Mouse (Mus musculus): ENCODE results near the gene Prpsap1. TPM values are rescaled to one million over a fixed set of nuclear protein-coding genes. Genes with fewer than 3 reads are reported as not detected.
A peak's percentile ranks its signal among the peaks of the same experiment; 100 is the strongest.
"Not testable (repeated sequence)": the region's sequence is repeated elsewhere in the genome, so short reads cannot be mapped to it uniquely, and the experiment has no call there.

Gene Prpsap1
- total RNA-seq, 2 experiments from 2014 or later, result 25.1 to 29.4 TPM

DNA sequence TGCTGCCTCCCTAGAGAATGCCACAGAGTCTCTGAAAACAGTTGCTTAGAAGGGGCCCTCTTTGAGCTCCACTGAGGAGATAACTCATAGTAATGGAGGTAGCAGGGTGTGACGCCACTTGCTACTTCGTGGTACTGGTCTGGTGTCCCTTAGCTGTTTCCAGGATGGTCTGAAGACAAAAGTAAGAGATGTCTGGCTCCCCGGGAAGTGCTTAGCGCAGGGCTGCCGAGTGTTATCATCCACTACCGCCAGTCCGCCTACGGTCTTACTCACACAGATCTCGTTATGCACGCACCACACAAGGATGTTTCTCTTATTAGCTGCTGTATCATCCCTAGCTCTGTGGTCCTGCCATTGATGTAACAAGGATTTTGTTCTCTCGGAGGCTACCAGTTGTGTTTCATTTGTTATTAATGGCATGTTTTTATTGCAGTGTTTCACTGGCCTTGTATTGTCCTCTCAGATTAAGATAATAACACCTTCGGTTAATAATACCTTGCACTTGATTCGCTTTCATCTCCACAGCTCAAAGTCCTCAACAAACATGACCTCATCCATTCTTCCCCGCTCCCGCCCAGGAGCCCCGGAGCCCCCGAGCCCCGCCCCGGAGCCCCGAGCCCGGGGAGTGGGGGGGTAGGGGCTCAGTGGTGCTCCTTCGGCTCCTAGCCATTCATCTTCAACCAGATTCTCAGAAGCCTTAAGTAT, 63.1 kb downstream of the Prpsap1 start:
- no peak for DNase-seq

GRCm38 (mm10) chr11:116429862-116430613, 64.0 kb downstream of the Prpsap1 start:
- no peak for DNase-seq

GRCm38 (mm10) chr11:116428872-116429859, 64.8 kb downstream of the Prpsap1 start:
- no peak for DNase-seq

DNA sequence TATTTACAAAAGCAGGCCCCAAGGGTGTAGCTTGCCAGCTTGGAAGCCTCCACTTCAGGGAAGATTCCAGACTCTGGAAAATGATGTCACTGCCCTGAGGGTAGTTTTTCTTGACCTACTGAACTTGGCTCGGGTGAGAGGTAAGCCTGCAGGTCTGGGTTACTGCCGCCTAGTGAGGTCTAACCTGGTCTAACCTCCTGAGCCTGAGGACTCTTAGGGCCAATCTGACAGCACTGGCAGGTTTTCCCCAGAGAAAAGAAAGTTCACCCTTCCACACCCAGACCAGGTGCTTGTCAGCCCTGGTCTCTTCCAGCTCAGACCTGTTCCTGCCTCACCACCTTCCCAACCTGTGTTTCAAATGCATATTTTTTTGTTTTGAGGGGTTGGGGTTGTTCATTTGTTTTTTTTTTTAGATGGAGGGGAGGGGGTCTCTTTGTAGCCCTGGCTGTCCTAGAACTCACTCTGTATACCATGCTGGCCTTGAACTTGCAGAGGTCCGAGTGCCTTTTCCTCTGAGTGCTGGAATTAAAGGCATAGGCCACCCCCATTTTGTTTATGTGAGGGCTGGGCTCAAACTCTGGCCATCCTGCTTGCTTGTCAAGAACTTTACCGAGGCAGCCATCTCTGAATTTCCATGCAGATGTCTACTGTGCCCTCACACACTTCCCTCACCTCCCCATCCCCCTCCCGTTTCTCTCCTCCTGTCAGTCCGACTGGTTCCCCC, 67.0 kb downstream of the Prpsap1 start:
- no peak for DNase-seq

- DNase-seq, result not testable (repeated sequence)
Observed at GRCm38 (mm10) chr11:116426328-116426727, 67.7 kb downstream of the Prpsap1 start.

GRCm38 (mm10) chr11:116424621-116425407, 69.2 kb downstream of the Prpsap1 start:
- DNase-seq, result no peak

GRCm38 (mm10) chr11:116423782-116424620, 70.0 kb downstream of the Prpsap1 start:
- peak; percentile 37 to 75 for DNase-seq

DNA sequence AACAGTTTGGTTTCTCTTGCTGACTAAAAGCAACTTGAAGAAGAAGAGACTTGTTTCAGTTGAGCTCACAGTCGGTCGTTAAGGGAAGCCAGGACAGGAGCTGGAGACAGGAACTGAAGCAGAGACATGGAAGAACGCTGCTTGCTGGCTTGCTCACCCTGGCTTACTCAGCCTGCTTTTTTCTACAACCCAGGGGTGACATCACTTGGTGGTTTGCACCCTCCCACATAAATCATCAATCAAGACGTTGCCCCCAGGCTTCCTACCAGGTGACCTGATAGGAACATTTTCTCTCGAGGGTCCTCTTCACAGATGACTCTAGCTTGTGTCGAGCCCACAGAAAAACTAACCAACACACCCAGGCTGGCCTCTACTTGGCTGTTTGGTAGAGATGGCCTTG, 70.8 kb downstream of the Prpsap1 start:
- DNase-seq, result no peak

DNA sequence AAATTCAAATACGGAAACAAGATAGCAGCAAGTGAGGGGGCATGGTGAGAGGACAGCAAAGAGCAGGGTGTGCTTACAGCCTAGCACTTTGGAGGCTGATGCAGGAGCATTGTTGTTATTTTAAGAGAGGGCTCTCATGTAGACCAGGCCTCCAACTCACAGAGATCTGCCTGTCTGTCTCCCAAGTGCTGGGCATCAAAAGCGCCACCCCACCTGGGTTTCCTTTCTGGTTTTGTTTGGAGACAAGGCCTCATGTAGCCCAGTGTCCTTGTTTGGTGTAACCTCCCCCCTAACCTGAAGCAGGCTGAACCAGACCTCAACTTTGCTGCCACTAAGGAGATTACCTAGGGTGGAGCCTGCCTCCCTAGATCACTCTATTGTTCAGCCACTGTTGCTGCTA, 71.4 kb downstream of the Prpsap1 start:
- DNase-seq, result no peak

DNA sequence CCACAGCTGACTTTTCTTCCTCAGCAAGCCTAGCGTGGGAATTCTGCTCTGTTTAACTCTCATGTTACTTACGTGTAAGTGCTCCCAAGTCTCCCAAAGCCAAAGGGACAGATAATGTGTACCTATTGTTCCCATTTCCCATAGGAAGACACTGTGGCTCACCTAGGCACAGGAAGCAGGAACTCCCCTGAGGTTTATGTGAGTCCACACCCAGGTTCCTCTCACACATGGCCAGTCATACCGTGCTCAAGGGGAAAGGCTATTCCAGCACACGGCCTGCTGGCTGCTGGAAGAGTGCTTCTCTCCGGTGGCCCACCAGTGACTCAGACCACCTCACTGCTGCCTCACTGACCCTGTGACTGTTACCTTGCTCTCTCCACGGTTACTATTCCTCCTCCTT, 72.9 kb downstream of the Prpsap1 start:
- DNase-seq, result no peak

Other genes starting within 250 kb of the Prpsap1 start
- 10 to 100 TPM; 59.0 to 67.2 TPM for gene Srp68, start 220.0 kb downstream of the Prpsap1 start, total RNA-seq (2021)
- gene Galr2, start 213.3 kb downstream of the Prpsap1 start, total RNA-seq (2021), result not detected
- gene Exoc7, start 187.0 kb downstream of the Prpsap1 start, total RNA-seq (2021), result 10 to 100 TPM; 50.2 to 55.4 TPM
- gene Foxj1, start 158.8 kb downstream of the Prpsap1 start, total RNA-seq (2021), result 1 to 10 TPM in 1 of 2 experiments, not detected in 1; 2.2 TPM
- 1 to 10 TPM; 5.8 to 7.2 TPM for gene Rnf157, start 81.2 kb downstream of the Prpsap1 start, total RNA-seq (2021)
- 10 to 100 TPM; 32.0 to 33.3 TPM for gene Ubald2, start 60.1 kb downstream of the Prpsap1 start, total RNA-seq (2021)
- under 1 TPM in 1 of 2 experiments, not detected in 1; 0.05 TPM for gene Qrich2, start 28.0 kb downstream of the Prpsap1 start, total RNA-seq (2021)
- 1 to 10 TPM in 1 of 2 experiments, under 1 TPM in 1; 0.94 to 1.4 TPM for gene Sphk1, start 36.7 kb upstream of the Prpsap1 start, total RNA-seq (2021)
- gene Ube2o, start 87.2 kb upstream of the Prpsap1 start, total RNA-seq (2021), result 10 to 100 TPM; 27.7 to 29.5 TPM
- gene Aanat, start 92.2 kb upstream of the Prpsap1 start, total RNA-seq (2021), result not detected
- 10 to 100 TPM; 10.6 to 11.5 TPM for gene Rhbdf2, start 132.8 kb upstream of the Prpsap1 start, total RNA-seq (2021)
- gene Prcd, start 159.3 kb upstream of the Prpsap1 start, total RNA-seq (2021), result 1 to 10 TPM in 1 of 2 experiments, under 1 TPM in 1; 0.62 to 1.6 TPM
- gene Cygb, start 160.1 kb upstream of the Prpsap1 start, total RNA-seq (2021), result 10 to 100 TPM; 31.5 to 38.5 TPM